Mouse (Mus musculus) stomach, postnatal 0 days (tissue): ENCODE measurements around the gene Pcsk2.

ENCODE experiments used
- CTCF ChIP-seq: IDR thresholded peaks from 2 replicates; pipeline ENCODE4 v1.5.1; 2016; ENCODE audit warnings: antibody characterized with exemption, low read depth, mild to moderate bottlenecking, moderate library complexity
- EP300 ChIP-seq: optimal IDR thresholded peaks from 2 replicates; pipeline ENCODE3; 2016; ENCODE audit warnings: antibody characterized with exemption

GRCm38 (mm10) chr2:143847291-143847690 is 301.3 kb downstream of the Pcsk2 start:
- TF ChIP-seq EP300, result no peak
- TF ChIP-seq CTCF, result no peak
